Mouse (Mus musculus) liver, postnatal 0 days (tissue): ENCODE data around the gene Gm10142.

Source experiments
- CTCF ChIP-seq: sonication (generic); IDR thresholded peaks from 2 replicates; pipeline ENCODE4 v1.5.1; 2016; ENCODE audit warnings: antibody characterized with exemption, low read depth
- EP300 ChIP-seq: IDR thresholded peaks from 2 replicates; pipeline ENCODE4 v1.6.1; 2016; ENCODE audit warnings: antibody characterized with exemption, low read depth, mild to moderate bottlenecking

GRCm38 (mm10) chr10:77682994-77683393, 32.6 kb upstream of the Gm10142 start:
- TF ChIP-seq CTCF (no peak), EP300 (no peak)
